Mouse (Mus musculus) left cerebral cortex, postnatal 4 days (tissue): ENCODE results near the gene Vps16. TPM values are rescaled to one million over a fixed set of nuclear protein-coding genes. Genes with fewer than 3 reads are reported as not detected.
A peak's percentile ranks its signal among the peaks of the same experiment; 100 is the strongest.

Experiments used
- DNase-seq: peaks from one replicate; pipeline ENCODE4 v3.0.0-alpha.2; 2022
- intact Hi-C: fragments of 180-260 bp; cut with DNase I; formaldehyde crosslinking; loops from one replicate; pipeline ENCODE4 v1.15.1; 2025
- total RNA-seq, 2 experiments: library from RNA; stranded (reverse); gene quantifications; 2 replicates each; pipeline ENCODE4 v1.2.3; 2021

Vps16 gene
- total RNA-seq, 2 experiments from 2014 or later = 96.4 to 113 TPM

DNA sequence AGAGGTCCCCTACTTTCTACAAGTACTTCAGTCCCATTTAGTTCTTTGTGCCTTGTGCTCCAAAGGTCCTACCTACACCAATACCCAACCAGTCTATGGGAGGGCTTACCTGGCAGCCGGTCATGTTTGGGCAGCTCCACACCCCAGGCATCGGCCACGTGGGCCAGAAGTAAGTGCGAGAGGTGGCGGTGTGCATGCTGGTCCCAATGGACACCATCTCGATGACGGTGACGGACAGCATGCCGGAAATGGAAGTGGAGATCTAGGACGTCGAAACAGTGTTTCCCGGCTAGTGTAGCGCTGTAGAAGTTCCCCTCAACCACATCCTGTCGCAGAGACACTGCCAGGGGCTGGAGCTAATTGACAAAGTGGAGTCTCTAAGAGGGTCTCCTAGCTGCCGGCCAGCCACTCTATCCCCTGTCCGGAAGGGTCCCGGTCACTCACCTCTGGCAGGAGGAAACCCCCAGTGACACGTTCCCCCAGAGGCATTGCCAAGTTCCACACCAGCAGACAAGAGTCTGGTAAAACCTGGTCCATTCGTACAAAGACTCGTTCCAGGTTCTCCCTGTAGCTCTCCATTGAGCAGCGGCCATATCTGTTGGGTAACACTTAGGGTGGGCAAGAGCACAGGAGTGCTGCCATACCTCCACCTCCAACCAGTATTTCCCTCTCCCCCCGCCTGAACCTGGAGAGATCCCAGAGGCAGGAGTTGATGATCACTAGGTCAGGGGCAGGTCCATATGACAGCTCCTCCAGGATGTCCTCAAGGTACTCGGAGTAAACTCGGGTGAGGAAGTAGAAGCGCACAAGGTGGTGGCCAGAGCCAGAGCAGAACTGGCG lies 2.1 kb upstream of the Vps16 start:
- DNase-seq = no peak
- intact Hi-C loops = loop anchor here (5.0 kb wide), 1 partner anchor 125 kb away; the partner anchor contains the start of gene Ebf4

GRCm38 (mm10) chr2:130423397-130424125 lies 578 bp upstream of the Vps16 start:
- peak; percentile 87 for DNase-seq
- intact Hi-C loops = loop anchor here (5.0 kb wide), 1 partner anchor 126 kb away; the partner anchor contains the start of gene Ebf4

GRCm38 (mm10) chr2:130425112-130425511 lies 973 bp downstream of the Vps16 start:
- DNase-seq = no peak
- intact Hi-C loops = no loop called here

- intact Hi-C loops = no loop called here
- no peak for DNase-seq
These were observed 5.7 kb downstream of the Vps16 start for GRCm38 (mm10) chr2:130429851-130430250.

- no peak for DNase-seq
- intact Hi-C loops = no loop called here
These were observed 6.3 kb downstream of the Vps16 start for GRCm38 (mm10) chr2:130430484-130430883.

GRCm38 (mm10) chr2:130432157-130432556 lies 8.0 kb downstream of the Vps16 start:
- intact Hi-C loops = no loop called here
- DNase-seq = no peak

- DNase-seq = peak; percentile 37
- intact Hi-C loops = no loop called here
These were observed 9.0 kb downstream of the Vps16 start for GRCm38 (mm10) chr2:130433152-130433551.

GRCm38 (mm10) chr2:130436769-130437168 lies 12.6 kb downstream of the Vps16 start:
- DNase-seq = no peak
- intact Hi-C loops = no loop called here

- intact Hi-C loops = no loop called here
- no peak for DNase-seq
These were observed 14.7 kb downstream of the Vps16 start for GRCm38 (mm10) chr2:130438861-130439260.

DNA sequence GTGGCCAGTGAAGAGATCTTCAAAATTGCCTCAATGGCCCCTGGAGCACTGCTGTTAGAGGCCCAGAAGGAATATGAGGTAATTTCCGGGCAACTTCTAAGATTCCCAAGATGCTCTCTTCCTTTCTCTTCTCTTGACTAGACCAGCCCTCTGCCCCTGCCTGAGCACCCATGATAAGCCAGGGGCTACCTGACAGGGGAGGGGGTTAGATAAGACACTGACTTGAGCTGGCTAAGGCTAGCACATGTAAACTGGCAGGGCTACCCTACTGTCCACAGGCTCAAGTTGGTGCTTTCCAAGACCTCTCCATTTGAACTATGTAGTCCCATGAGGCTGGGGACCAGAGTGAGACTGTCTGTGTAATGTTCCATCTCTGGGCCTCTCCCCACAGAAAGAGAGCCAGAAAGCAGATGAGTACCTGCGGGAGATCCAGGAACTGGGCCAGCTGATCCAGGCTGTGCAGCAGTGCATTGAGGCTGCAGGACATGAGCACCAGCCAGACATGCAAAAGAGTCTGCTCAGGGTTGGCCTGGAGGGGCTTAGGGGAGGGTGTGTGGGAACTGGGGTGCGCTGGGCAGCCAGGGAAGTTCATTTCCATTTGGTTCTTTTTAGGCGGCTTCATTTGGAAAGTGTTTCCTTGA lies 15.8 kb downstream of the Vps16 start:
- intact Hi-C loops = no loop called here
- no peak for DNase-seq

DNA sequence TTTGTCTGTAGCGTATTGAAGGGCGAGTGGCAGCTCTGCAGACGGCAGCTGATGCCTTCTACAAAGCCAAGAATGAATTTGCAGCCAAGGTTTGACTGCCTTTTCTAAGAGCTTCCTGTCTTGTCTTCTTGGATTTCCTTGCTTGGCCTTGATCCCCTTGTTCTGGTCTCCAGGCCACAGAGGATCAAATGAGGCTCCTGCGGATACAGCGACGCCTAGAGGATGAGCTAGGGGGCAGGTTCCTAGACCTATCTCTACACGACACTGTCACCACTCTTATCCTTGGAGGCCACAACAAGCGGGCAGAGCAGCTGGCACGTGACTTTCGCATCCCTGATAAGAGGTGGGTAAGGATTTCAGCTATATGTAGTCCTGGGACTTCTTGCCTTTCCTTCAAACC lies 18.0 kb downstream of the Vps16 start:
- intact Hi-C loops = no loop called here

GRCm38 (mm10) chr2:130448449-130448848 lies 24.3 kb downstream of the Vps16 start:
- intact Hi-C loops = no loop called here
- no peak for DNase-seq

More for the DNA sequence above, 18.0 kb downstream of the Vps16 start:
- no peak for DNase-seq

DNA sequence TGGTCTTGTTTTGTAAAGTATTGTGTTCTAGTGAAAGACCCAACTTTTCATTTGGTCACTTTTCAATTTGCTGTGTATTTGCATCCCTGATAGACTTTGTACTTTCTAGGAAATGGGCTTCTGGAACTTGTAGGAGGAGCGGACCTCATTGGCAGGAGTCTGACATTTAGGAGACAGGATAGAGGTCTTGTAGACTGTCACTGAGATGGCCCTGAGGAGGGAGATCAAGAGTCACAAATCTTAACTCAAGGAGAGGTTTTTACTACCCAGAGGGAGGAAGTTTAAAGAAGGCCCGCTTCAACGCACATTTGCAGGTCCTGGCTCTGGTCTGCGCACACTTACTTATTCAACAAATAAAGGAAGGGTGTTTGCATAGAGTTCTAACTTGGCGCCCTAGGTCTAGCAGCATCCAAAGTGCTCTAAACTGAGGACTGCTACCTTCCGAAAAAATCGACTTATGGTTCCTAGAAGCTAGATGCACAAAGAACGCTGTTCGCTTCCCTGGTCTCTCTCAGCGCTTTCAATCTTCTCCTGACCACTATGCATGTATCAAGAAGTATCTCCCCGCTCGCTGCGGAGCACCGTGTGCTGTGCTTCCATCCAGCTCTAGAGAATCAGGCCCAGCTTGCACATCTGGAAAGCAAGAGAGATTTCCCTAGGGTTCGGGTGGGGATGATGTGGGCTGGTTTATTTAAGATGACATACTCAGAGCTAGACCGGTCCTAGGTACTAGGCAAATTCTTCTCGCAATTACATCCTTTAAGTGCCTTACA lies 25.1 kb downstream of the Vps16 start:
- intact Hi-C loops = no loop called here
- no peak for DNase-seq

- peak; percentile 92 for DNase-seq
- intact Hi-C loops = loop anchor here (5.0 kb wide), 1 partner anchor 72 kb away; no protein-coding TSS in a partner anchor
These were observed 25.8 kb downstream of the Vps16 start, which contains the start of gene Ptpra for GRCm38 (mm10) chr2:130449794-130450433. Ptpra (plus strand) TSS chr2:130450278.

- intact Hi-C loops = loop anchor here (5.0 kb wide), 1 partner anchor 72 kb away; no protein-coding TSS in a partner anchor
- DNase-seq = peak; percentile 58
These were observed 26.3 kb downstream of the Vps16 start for GRCm38 (mm10) chr2:130450434-130450796.

- no peak for DNase-seq
- intact Hi-C loops = loop anchor here (5.0 kb wide), 1 partner anchor 71 kb away; no protein-coding TSS in a partner anchor
These were observed 27.1 kb downstream of the Vps16 start for GRCm38 (mm10) chr2:130451086-130451726.

DNA sequence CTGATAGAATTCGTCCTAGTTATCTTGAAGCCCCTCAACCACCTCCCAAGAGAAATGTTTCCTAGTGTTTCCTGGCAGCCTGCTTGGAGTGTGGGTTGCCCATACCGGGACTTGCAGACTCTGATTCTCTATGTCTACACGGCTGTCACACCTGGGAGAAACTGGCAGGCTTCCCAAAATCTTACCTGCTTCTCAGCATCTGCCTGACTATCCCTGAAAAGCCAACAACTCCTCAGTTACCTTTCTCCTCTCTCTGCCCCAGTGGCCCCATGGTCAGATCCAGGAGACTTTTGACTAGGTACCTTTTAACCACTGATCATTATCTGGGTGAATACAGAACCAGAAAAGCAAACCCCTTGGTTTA lies 27.6 kb downstream of the Vps16 start:
- no peak for DNase-seq
- intact Hi-C loops = loop anchor here (5.0 kb wide), 1 partner anchor 71 kb away; no protein-coding TSS in a partner anchor

GRCm38 (mm10) chr2:130452266-130452665 lies 28.1 kb downstream of the Vps16 start:
- intact Hi-C loops = loop anchor here (5.0 kb wide), 1 partner anchor 70 kb away; no protein-coding TSS in a partner anchor
- no peak for DNase-seq

DNA sequence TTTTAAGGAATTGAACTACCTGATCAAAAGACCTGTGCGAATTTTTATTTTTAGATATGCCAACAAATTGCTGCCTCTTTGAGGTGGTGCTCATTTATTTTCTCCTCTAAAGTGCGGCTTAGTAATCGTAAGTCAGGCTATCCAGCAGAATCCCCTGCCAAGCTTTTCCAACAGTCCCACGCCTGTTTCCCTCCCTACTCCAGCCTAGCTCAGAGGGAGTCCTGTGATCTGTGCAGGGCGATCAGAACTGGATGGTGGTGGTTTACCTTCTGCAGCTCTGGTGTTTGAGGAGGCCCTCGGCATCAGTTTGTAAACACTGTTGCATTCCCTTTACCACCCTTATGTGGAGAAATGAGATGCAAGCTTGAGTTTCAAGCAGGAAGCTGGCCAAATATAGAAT lies 29.3 kb downstream of the Vps16 start:
- intact Hi-C loops = loop anchor here (5.0 kb wide), 1 partner anchor 69 kb away; no protein-coding TSS in a partner anchor
- no peak for DNase-seq
